Mouse (Mus musculus): Measurements from ENCODE around the gene Cpxm2.

DNA sequence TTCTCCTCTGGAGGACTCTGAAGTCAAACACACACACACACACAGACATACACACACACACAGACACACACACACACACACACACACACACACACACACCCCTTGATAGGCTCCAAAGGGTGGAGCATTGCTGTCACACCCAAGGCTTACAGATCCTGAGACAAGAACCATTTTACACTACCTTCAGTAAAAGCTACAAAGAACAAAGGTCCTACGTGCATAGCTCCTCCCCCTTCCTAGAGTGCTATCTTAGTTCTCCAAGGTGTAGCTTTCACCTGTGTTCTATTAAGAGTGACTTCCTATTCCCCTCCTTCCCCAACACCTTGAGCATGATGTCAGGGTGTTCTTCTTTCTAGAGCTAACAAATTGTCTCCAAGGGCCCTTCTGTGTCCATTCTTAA, 78.7 kb downstream of the Cpxm2 start:
- TF ChIP-seq CTCF (IDR thresholded peaks at IDR 0.05; ENCODE audit: extremely low read depth, insufficient read depth, insufficient read length, insufficient replicate concordance) (no peak), POLR2A (IDR thresholded peaks at IDR 0.05; ENCODE audit: low read depth, low read length) (no peak)

All from spleen, adult 2 months (tissue).